Mouse (Mus musculus): ENCODE measurements around the gene Elmo2. TPM values are rescaled to one million over a fixed set of nuclear protein-coding genes. Genes with fewer than 3 reads are reported as not detected.
A peak's percentile ranks its signal among the peaks of the same experiment; 100 is the strongest.

The Elmo2 gene
- polyA plus RNA-seq, 1 experiment from 2014 or later, result 81.7 TPM

DNA sequence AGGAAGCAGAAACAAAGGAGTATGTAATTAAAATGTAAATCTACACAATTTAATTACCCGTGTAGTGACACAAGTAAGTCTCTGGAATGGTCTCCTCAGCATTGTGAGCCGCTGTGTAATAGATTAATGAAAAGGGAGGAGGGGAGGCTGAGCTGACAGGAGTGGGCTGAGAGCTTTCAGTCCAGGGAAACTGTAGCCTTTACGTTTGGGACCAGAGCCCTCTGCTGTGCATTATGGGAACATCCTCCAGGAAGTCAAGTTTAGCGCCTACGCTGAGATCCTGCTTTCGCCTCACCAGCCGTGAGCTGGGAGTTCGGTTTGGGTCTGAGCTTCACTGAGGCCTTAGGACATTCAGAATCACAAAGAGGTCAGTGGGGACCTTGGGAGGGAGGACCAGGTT, 23.2 kb upstream of the Elmo2 start:
- peaks cover 5% of the 10 kb centered on the region; the same call in 1 of the 2 replicates for H3K4me1 ChIP-seq
- no peak overlapping the region for H3K27ac ChIP-seq (replicated peaks)
- 0 out of 2 replicates have a peak, but pooled peaks cover 6% of the 10 kb centered on the region for H3K27me3 ChIP-seq (ENCODE audit: low read depth, poor library complexity, severe bottlenecking)
- peaks cover 25% of the 10 kb centered on the region for H3K36me3 ChIP-seq
- no peak overlapping the region for H3K4me3 ChIP-seq
- peak; percentile 30 for DNase-seq (ENCODE audit: low spot score)
- H3K9me3 ChIP-seq (replicated peaks), result peaks cover 36% of the 10 kb centered on the region
- 30% methylated on average over 8 of the region's 8 CpGs for WGBS

DNA sequence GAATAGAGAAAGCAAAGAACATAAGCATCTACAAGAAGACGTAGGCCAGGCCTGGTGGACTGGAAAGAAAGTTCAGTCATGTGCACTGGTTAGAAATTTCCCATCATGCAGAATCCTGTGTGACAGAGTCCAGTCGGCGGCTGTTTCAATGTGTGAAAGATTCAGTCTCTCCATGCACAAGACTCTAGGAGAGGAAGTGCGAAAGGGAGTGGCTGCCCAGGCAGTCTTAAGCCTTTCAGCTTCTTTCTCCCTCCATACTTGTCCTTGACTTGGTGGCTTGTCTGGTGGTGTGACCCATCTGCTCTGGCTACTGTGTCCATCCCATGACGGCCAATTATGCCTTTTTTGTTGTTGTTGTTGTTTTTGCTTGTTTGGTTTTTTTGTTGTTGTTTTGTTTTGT, 19.9 kb upstream of the Elmo2 start:
- Histone ChIP-seq H3K4me1 (peaks cover 5% of the 10 kb centered on the region; the same call in 1 of the 2 replicates), H3K9me3 (replicated peaks) (peaks cover 5% of the 10 kb centered on the region; the same call in 1 of the 2 replicates), H3K36me3 (no peaks in the 10 kb centered on the region), H3K27me3 (ENCODE audit: low read depth, poor library complexity, severe bottlenecking) (peaks cover 27% of the 10 kb centered on the region), H3K4me3 (no peak overlapping the region), H3K27ac (replicated peaks) (no peak overlapping the region)
- no peak for DNase-seq (ENCODE audit: low spot score)
- 94% methylated on average over 5 of the region's 5 CpGs for WGBS

DNA sequence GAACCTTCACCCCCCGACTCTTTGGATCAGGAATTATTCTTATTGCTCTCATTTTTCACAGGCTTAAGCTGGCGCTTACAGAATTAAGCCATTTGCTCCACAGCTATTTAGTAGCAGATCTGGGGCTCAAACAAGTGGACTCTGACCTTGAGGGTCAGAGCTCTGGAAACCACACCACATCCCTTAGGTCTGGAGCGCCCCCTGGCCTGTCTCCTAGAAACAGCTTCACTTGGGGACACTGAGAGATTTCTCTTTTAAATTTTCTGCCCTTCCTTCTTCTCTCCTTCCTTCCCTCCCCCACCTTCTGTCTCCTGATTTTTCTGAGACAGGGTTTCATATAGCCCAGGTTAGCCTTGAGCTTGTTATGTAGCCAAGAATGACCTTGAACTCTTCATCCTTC, 10.9 kb upstream of the Elmo2 start:
- H3K4me1 ChIP-seq, result peaks cover 27% of the 10 kb centered on the region
- no peaks in the 10 kb centered on the region for H3K9me3 ChIP-seq (replicated peaks)
- no peak overlapping the region for H3K27ac ChIP-seq (replicated peaks)
- peak; percentile 72 for DNase-seq (ENCODE audit: low spot score)
- H3K36me3 ChIP-seq, result no peaks in the 10 kb centered on the region
- H3K27me3 ChIP-seq (ENCODE audit: low read depth, poor library complexity, severe bottlenecking), result peaks cover 88% of the 10 kb centered on the region
- no peak overlapping the region for H3K4me3 ChIP-seq
- 18% methylated on average over 3 of the region's 3 CpGs for WGBS

- peaks cover 70% of the 10 kb centered on the region for H3K27me3 ChIP-seq (ENCODE audit: low read depth, poor library complexity, severe bottlenecking)
- H3K36me3 ChIP-seq, result no peaks in the 10 kb centered on the region
- H3K9me3 ChIP-seq (replicated peaks), result no peaks in the 10 kb centered on the region
- H3K27ac ChIP-seq (replicated peaks), result no peak overlapping the region
- DNase-seq (ENCODE audit: low spot score), result no peak
- peaks cover 30% of the 10 kb centered on the region for H3K4me1 ChIP-seq
- peak overlapping the region; percentile 18; the same call in 1 of the 2 replicates for H3K4me3 ChIP-seq
- WGBS, result 49% methylated on average over 14 of the region's 14 CpGs
Observed at GRCm38 (mm10) chr2:165332610-165333210, 6.4 kb upstream of the Elmo2 start.

- Histone ChIP-seq H3K36me3 (no peaks in the 10 kb centered on the region), H3K4me1 (peaks cover 37% of the 10 kb centered on the region), H3K27ac (replicated peaks) (no peak overlapping the region), H3K4me3 (no peak overlapping the region), H3K27me3 (ENCODE audit: low read depth, poor library complexity, severe bottlenecking) (peaks cover 50% of the 10 kb centered on the region), H3K9me3 (replicated peaks) (no peaks in the 10 kb centered on the region)
- WGBS, result 46% methylated on average over 3 of the region's 3 CpGs
- no peak for DNase-seq (ENCODE audit: low spot score)
Observed at GRCm38 (mm10) chr2:165329703-165330102, 3.4 kb upstream of the Elmo2 start.

DNA sequence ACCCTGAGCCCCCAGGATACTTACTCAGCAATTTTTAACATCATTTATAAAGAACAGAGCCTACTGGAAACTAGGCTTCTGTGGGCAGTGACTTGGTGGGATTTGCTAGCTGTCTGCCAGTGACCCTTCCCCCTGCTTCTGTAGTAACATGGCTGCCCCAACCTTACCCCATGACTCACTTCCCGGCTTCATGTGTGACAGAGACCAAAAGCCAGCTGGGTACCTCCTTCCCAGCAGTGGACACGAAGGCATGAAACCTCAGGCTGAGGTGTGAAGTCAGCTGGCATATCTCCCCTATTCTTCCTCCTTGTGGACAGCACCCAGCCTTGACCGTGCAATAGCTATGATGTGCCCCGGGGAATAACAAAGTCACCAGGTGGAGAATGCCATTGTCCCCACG, 2.5 kb upstream of the Elmo2 start:
- H3K36me3 ChIP-seq, result no peaks in the 10 kb centered on the region
- H3K4me1 ChIP-seq, result peaks cover 47% of the 10 kb centered on the region
- no peak for DNase-seq (ENCODE audit: low spot score)
- no peak overlapping the region for H3K4me3 ChIP-seq
- H3K9me3 ChIP-seq (replicated peaks), result no peaks in the 10 kb centered on the region
- H3K27ac ChIP-seq (replicated peaks), result no peak overlapping the region
- WGBS, result 83% methylated on average over 5 of the region's 5 CpGs
- H3K27me3 ChIP-seq (ENCODE audit: low read depth, poor library complexity, severe bottlenecking), result peaks cover 48% of the 10 kb centered on the region

DNA sequence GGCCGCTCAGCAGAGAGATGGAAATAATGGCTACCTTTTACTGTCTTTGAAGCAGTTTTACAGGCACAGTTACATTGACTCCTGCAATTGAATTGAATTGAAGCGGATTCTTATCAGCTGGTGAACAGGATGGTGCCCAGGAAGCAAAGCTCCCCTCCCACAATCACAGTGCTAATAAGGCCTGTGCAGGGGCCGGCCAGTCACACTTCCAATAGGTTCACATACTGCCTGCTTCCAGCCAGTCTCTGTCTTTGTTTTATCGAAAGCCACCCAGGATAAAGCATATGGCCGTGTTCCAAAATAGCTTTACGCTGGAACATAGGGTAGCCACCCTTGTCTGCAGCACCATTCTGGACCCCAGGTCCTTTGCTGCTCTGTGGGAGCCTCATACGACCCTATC, 1.1 kb upstream of the Elmo2 start:
- Histone ChIP-seq H3K4me3 (peak overlapping the region; percentile 94), H3K27ac (replicated peaks) (peak overlapping the region; percentile 91; the same call in 1 of the 2 replicates)

GRCm38 (mm10) chr2:165325521-165326303, 567 bp downstream of the Elmo2 start:
- H3K4me3 ChIP-seq, result peak overlapping the region; percentile 94
- H3K27me3 ChIP-seq (ENCODE audit: low read depth, poor library complexity, severe bottlenecking), result peaks cover 50% of the 10 kb centered on the region
- no peak for DNase-seq (ENCODE audit: low spot score)
- no peaks in the 10 kb centered on the region for H3K9me3 ChIP-seq (replicated peaks)
- H3K27ac ChIP-seq (replicated peaks), result peak overlapping the region; percentile 91
- WGBS, result 3% methylated on average over 30 of the region's 30 CpGs
- H3K36me3 ChIP-seq, result peaks cover 5% of the 10 kb centered on the region
- peaks cover 64% of the 10 kb centered on the region for H3K4me1 ChIP-seq

More for the DNA sequence above, 1.1 kb upstream of the Elmo2 start:
- no peaks in the 10 kb centered on the region for H3K9me3 ChIP-seq (replicated peaks)
- H3K4me1 ChIP-seq, result peaks cover 50% of the 10 kb centered on the region
- 61% methylated on average over 7 of the region's 7 CpGs for WGBS
- H3K36me3 ChIP-seq, result no peaks in the 10 kb centered on the region; the same call in 1 of the 2 replicates
- peaks cover 40% of the 10 kb centered on the region for H3K27me3 ChIP-seq (ENCODE audit: low read depth, poor library complexity, severe bottlenecking)
- DNase-seq (ENCODE audit: low spot score), result no peak

DNA sequence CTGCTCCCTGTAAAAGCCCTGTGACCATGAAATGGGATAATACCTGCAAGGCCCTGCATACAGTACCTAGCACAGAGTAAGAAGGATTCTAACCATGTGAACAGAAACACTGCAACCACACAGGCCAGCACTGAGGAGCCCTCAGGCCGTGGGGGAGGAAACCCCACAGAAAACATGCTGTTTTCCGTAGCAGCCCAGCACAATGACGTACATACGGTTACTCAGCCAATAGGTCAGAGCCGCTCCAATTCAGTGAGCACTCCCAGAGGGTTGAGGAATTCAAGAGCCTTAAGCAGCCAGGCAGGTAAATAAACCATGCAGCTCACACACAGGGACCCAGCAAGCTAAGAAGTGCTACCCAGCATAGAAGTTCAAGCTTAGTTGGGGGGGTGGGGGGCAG, 2.4 kb downstream of the Elmo2 start:
- Histone ChIP-seq H3K27me3 (ENCODE audit: low read depth, poor library complexity, severe bottlenecking) (peaks cover 60% of the 10 kb centered on the region), H3K4me1 (peaks cover 79% of the 10 kb centered on the region), H3K9me3 (replicated peaks) (no peaks in the 10 kb centered on the region), H3K36me3 (peaks cover 5% of the 10 kb centered on the region), H3K27ac (replicated peaks) (peak overlapping the region; percentile 24; the same call in 1 of the 2 replicates), H3K4me3 (0 out of 2 replicates have a peak overlapping the region, but pooled peaks have one; percentile 94)
- 69% methylated on average over 5 of the region's 5 CpGs for WGBS
- no peak for DNase-seq (ENCODE audit: low spot score)

- no peak overlapping the region for H3K27ac ChIP-seq (replicated peaks)
- peaks cover 81% of the 10 kb centered on the region for H3K4me1 ChIP-seq
- WGBS, result 77% methylated on average over 5 of the region's 5 CpGs
- no peak overlapping the region for H3K4me3 ChIP-seq
- H3K36me3 ChIP-seq, result peaks cover 5% of the 10 kb centered on the region
- H3K27me3 ChIP-seq (ENCODE audit: low read depth, poor library complexity, severe bottlenecking), result peaks cover 61% of the 10 kb centered on the region
- DNase-seq (ENCODE audit: low spot score), result no peak
- H3K9me3 ChIP-seq (replicated peaks), result no peaks in the 10 kb centered on the region
Observed at GRCm38 (mm10) chr2:165323484-165323883, 2.8 kb downstream of the Elmo2 start.

DNA sequence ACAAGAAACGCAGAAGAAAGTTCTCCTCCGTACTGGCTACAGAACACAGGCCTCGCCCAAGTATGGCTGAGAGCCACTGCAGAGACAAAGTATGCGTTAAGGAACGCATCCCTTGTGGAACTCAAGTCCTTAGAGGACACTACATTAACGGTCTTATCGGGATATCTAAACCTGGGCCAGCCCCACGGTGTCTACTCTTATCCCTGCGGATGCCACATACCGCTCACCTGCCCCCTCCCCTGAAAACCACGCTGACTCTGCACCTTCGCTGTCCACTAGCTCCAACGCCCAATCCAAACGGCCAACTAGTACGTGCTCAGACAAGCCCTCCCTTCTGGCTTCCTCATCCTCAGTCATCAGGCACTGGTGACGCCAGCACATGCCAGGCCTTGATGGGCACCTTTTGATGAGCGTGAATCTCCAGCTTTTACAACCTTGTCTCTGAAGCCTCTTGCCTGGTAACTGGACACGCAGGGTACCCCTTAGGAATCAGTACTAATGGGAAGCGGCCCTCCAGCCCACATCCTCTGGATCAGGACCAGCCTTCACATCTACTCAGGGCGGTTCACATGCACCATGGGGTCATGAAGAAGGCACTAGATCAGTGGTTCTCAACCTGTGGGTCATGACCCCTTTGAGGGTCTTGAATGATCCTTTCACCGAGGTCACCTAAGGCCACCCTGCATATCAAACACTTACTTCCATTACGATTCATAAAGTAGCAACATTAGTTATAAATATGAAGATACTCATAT, 4.1 kb downstream of the Elmo2 start:
- Histone ChIP-seq H3K27me3 (ENCODE audit: low read depth, poor library complexity, severe bottlenecking) (peaks cover 53% of the 10 kb centered on the region), H3K27ac (replicated peaks) (no peak overlapping the region), H3K4me1 (peaks cover 85% of the 10 kb centered on the region), H3K36me3 (peaks cover 5% of the 10 kb centered on the region), H3K4me3 (no peak overlapping the region), H3K9me3 (replicated peaks) (no peaks in the 10 kb centered on the region)
- no peak for DNase-seq (ENCODE audit: low spot score)
- WGBS, result 90% methylated on average over 22 of the region's 22 CpGs

GRCm38 (mm10) chr2:165321381-165321888, 4.8 kb downstream of the Elmo2 start:
- H3K4me1 ChIP-seq, result peaks cover 88% of the 10 kb centered on the region
- peaks cover 53% of the 10 kb centered on the region for H3K27me3 ChIP-seq (ENCODE audit: low read depth, poor library complexity, severe bottlenecking)
- peak overlapping the region; percentile 55 for H3K27ac ChIP-seq (replicated peaks)
- no peak for DNase-seq (ENCODE audit: low spot score)
- H3K4me3 ChIP-seq, result no peak overlapping the region
- H3K36me3 ChIP-seq, result peaks cover 5% of the 10 kb centered on the region
- H3K9me3 ChIP-seq (replicated peaks), result no peaks in the 10 kb centered on the region
- WGBS, result 66% methylated on average over 8 of the region's 8 CpGs

Measured in midbrain, embryonic 10.5 days (tissue).